Mouse (Mus musculus) monocyte, adult 5-6 weeks (primary cell): ENCODE measurements around the gene Msl2. TPM values are rescaled to one million over a fixed set of nuclear protein-coding genes. Genes with fewer than 3 reads are reported as not detected.

ENCODE experiments used
- ATAC-seq: fragments of 153-309, 156-312 bp; replicated peaks from 2 replicates; pipeline ENCODE4 v1.8.0; 2017; ENCODE audit warnings: mild to moderate bottlenecking; ENCODE audit not compliant: low TSS enrichment, insufficient number of reproducible peaks, severe bottlenecking, poor library complexity, low FRiP score
- total RNA-seq: library from RNA; stranded (forward); fragments of 200-1000, 200-491, 200-594 nt; gene quantifications from 3 replicates; pipeline ENCODE4 v1.2.3, GENCODE M21; 2017

Gene Msl2
- total RNA-seq, 1 experiment from 2014 or later = 52.9 TPM

DNA sequence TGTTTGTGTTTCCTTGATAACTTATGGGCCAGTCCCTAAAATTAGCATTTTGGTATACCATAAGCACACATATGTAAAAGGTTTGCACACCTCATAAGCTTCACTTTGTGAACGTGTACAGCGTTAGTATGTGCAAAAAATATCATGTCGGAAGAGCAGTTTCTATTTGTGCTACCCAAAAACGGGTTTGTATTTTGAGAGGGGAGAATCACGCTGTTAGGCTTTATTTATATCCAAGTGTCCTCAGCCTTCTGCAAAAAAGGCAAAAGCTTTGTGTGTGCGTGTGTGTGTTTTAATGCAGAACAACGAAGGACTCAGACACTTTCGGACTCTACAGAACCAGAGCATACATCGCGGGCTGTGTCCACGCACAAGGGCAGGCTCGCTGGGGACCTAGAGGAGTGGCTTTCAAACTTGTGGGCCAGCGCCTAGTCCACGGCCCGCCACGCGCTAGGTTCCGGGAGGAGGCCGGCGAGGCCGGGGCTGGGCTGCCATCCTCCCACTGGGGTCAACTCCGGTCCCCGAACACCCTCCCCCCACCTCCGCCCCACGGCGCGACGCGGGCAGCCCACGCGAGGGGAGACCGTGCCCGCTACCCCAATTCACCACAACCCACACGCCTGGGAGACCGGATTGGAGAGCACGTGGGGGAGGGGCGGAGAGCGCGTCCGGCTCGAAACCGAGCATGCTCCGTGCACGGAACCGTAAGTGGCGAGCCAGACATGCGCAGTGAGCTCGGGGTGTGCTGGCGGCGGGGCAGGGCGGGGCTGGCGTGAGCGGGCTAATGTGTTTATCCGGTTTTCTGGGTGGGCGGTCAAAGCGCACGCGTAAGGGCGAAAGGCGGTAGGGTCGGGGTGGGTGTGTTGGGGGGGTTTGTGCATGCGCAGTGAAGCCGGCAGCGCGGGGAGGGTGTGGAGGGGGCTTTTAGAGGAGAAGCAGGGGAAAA, 587 bp upstream of the Msl2 start:
- peak; percentile 68 for ATAC-seq

DNA sequence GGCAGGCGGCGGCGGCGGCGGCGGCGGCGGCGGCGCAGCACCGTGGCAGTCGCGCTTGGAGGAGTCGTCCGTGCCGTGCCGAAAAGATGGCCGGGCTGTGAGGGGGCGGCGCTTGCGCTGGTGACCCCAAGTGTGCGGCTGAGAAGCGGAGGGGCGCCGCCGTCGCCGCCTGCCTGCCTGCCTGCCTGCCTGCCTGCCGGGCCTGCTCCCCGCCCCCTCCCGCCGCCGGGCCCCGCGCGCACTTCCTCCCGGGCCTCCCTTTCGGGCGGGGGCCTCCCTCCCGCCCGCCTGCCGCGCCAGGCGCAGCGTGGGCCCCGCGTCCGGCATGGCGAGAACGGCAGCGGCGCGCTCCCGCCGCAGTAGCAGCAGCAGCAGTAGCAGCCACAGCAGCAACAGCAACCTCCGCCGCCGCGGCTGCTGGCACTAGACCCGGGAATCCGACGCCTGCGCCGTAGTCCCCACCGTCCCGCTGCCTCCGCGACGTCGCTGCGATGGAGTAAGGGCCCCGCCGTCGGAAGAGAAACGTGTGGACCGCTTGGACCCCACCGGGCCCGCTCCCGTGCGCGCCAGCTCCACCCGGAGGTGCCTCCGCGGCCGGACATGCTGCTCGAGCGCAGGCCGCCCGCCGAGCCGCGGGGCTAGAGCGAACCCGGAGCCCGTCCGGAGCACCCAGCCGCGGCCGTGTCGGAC, 576 bp downstream of the Msl2 start:
- ATAC-seq = peak; percentile 32; the same call in 1 of the 2 replicates

GRCm38 (mm10) chr9:101075091-101075581, 1.2 kb downstream of the Msl2 start:
- ATAC-seq = no peak; the same call in 1 of the 2 replicates

- no peak for ATAC-seq
These were observed 1.8 kb downstream of the Msl2 start for GRCm38 (mm10) chr9:101075694-101076093.

GRCm38 (mm10) chr9:101076095-101076875, 2.4 kb downstream of the Msl2 start:
- peak; percentile 13; the same call in 1 of the 2 replicates for ATAC-seq

- ATAC-seq = no peak
These were observed 3.6 kb downstream of the Msl2 start for GRCm38 (mm10) chr9:101077486-101077885.

DNA sequence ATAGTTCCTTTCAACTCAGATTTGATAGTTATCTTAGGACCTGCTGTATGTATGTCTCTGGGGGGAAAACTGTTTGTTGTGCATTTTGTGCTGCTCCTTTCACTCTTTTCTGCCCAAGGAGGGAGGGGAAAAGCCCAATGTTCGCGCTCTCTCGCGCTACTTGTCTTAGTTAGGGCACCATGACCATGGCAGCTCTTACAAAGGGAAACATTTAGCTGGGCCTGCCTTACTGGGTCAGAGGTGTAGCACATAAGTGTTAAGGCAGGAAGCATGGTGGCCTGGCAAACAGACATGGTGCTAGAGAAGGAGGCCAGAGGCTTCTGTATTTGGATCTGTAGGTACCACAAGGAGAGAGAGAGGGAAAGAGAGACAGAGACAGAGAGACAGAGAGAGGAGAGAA, 4.7 kb downstream of the Msl2 start:
- no peak for ATAC-seq

GRCm38 (mm10) chr9:101080046-101080685, 6.3 kb downstream of the Msl2 start:
- ATAC-seq = no peak

DNA sequence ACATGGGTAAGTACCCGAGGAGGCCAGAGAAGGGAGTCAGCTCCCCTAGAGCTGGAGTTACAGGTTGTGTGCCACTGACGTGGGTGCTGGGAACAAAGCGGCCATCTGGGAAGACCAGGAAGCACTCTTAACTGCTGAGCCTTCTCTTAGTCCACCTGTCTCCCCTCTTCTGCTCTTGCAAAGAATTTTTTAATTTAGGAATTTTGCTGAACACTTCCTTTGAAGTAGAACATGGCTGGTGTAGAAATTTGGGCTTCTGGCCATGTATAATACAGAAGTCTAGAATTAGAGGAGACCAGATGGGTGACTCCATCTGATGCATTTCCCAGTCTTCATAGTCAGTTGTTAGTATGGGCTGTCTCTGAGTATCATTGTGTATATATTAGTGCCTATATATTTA, 9.8 kb downstream of the Msl2 start:
- ATAC-seq = no peak

DNA sequence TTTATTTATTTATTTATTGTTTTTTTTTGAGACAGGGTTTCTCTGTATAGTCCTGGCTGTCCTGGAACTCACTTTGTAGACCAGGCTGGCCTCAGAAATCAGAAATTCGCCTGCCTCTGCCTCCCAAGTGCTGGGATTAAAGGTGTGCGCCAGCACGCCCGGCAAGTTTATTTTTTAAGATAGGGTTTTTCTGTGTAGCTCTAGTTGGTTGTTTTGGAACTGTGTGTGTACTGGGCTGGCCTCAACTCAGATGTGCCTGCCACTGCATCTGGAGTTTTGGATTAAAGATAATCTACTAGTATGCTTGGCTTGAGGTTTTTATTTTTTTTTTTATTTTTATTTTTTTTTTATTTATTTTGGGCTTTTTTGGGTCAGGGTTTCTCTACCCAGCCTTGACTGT, 21.5 kb downstream of the Msl2 start:
- no peak for ATAC-seq

GRCm38 (mm10) chr9:101096461-101096860, 22.6 kb downstream of the Msl2 start:
- ATAC-seq = no peak

GRCm38 (mm10) chr9:101097542-101097941, 23.6 kb downstream of the Msl2 start:
- peak; percentile 67 for ATAC-seq

- ATAC-seq = no peak
These were observed 25.5 kb downstream of the Msl2 start for GRCm38 (mm10) chr9:101099445-101099844.

GRCm38 (mm10) chr9:101100163-101100562, 26.3 kb downstream of the Msl2 start:
- ATAC-seq = no peak

GRCm38 (mm10) chr9:101101547-101101946, 27.6 kb downstream of the Msl2 start:
- ATAC-seq = no peak

DNA sequence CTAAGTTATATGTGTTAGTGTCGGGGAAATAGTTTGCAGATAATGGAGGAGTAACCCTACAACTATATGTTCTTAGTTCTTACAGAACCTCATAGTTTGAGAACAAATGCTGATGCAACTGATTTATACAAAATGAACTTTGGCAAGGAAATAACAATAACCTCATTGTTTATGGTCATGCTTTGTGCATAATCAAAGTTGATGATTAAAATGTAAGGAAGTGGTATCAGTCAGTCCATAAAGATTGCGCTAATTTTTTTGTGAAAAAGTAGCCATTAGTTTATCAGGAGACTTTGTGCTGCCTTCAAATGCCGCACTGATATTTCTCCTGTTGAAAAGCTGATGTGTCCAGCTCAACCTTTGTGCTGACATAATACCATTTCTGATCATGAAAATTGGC, 28.4 kb downstream of the Msl2 start:
- ATAC-seq = no peak

- no peak for ATAC-seq
These were observed 31.0 kb downstream of the Msl2 start for GRCm38 (mm10) chr9:101104931-101105330.

GRCm38 (mm10) chr9:101105735-101106134, 31.8 kb downstream of the Msl2 start:
- no peak for ATAC-seq
